Mouse (Mus musculus) layer of hippocampus, adult 9-11 months (tissue): ENCODE data around the gene Npvf.

ENCODE experiments used
- DNase-seq: peaks from one replicate; pipeline ENCODE4 v3.0.0; 2022

Gene Npvf

DNA sequence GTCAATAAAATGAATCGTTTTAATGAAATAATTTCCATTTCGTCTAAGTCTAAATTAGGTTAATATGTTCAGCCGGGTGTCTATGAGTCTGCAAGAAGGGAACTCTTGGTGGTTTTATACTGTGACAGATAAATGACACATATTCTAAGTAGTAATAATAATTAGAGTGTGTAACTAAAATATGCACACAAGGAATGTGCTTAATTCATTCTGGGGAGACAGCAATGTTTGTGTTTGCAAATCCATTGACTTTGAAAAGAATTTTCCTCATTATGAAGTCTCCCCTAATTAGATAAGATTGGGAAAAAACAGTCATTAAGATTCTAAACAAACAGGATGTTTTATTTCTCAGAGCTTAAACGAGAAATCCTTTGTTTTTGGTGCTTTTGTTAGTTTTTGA lies at the start of gene Npvf:
Gene Npvf (minus strand): TSS at position 84 of the 400 bp plus-strand sequence.
- no peak for DNase-seq

DNA sequence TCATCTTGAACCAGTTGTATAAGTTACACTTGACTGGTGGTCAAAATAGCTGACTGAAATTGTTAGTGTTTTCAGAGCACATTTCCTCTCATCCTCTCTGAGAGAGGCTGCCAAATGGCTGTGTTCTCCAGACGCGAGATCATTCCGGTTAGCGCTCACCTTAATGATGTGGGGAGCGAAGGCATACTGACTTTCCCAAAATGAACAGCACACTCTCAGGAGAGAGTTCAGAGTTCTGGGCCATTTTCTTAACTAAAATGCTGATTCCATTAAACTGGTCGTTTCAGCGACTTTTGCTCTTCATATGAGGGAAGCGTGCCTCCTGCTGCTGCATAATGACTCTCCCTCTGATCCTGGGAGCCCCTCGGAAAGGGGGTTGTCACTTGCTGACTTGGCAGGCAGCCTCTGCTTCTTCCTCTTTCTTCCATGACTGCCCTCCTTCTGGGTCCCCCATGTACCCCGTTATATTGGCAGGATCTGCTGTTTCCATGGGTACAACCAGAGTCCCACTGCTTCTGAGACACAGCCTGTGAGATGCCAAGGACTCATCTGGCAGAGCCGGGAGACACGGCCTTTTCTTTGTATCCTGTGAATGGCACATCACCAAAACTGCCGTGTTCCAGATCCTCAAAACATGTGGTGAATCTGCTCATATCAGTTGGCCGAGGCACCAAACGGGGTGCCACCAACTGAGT lies 35.0 kb upstream of the Npvf start:
- peak; percentile 12 for DNase-seq

DNA sequence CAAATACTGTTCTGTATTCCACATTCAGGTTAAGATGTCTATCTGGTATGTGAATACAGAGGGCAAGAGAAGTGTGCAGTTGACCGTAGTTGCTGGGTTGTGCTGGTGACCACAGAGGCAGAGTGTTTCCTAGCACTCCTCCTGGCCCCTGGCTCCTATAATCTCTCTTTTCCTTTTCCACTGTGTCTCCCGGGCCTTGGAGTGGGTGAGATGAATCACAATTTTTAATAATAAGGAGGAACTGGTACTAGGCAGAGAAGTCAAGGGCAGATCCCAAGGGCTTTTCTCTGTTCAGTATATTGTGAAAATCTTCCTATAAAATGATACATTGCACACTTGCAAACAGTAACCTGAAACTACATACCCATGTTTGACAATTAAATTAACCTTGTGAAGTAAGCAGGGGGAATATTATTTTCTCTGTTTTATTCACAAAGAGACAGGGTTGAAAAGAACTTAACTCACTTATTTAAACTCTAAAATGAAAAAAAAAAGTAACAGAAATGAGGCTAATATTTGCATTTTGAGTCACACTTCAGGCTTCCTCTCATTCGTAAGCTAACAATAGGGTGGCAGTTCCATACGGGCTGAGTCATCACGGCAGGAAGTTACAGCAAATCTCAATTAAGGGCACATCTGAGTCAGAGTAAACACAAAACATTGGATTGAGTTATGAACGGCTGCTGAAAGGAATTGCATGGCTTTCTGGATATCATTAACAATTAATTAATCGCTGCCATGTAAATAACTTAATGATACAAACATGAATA lies 30.6 kb upstream of the Npvf start:
- peak; percentile 55 for DNase-seq

DNA sequence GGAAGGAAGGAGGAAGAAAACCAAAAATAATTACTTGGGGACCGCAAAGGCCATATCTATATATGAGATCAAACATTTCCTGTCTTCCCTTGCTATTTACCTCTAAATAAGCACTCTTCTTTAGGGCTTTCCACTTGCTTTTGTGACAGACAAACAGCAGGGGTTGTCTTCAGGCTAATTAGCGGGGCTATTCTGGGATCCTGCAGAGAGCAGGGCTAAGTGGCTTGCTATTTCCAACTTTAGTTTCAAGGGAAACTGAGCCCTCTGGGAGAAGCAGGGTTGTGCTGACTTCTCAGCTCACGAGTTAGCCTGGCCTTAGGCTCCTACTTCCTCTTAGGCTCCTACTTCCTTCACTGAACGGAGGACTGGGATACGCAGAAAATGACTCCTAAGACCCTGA lies 27.3 kb upstream of the Npvf start:
- DNase-seq, result no peak

DNA sequence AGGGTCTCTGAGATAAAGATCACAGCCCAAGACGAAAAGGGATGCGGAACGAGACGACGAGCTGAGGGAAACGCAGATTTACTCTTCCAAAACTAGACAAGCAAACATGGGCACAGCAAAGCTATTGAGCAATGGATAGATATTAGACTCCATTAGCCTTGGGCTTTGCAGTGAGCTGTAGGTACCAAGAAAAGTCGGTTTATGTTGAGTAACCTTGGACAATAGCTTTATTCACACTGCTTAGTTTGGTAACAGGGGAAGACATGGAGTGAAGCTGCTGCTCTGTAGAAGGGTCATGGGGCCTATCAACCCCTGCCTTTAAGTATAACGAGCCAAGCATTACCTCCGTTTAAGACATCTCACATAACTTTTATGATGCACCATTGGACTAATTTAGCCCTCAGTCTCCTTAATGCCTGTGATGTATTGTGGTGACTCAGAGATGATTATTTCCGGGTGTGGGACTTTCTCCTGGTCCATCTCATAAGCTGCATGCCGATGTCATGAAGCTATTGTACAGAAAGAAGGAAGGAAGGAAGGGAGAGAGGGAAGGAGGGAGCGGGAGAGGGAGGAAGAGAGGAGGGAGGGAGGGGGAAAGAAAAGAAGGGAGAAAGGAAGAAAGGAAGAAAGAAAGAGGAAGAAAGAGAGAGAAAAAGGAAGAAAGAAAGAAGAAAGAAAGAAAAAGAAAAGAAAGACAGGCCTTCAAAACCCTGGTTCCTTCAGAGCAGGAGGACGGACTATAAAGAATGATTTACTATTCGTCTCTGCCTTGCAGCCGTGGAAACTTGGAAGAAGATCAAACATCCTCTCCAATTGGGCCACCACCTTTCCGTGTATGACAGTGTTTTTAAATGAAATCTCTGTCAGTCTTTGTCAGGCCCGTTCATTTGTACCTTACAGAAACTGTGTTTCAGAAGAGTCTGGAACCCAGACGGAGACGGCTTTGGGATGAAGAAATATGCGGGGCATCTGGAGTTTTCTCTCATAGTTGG lies 26.3 kb upstream of the Npvf start:
- DNase-seq, result no peak

DNA sequence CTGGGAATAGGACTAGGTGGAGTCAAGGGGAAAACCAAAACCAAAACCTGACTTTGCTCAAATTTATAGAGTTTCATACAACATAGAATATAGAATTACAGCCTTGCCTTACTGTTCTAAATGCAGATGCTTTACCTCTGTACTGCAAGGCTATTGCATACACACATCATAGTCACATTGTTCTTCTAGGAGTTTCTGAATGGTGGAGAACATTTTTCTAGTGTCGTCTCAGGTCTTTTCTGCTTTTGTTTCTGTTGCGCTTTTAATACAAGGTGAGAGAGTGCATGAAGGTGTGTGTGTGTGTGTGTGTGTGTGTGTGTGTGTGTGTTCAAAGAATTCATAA lies 25.2 kb upstream of the Npvf start:
- no peak for DNase-seq

DNA sequence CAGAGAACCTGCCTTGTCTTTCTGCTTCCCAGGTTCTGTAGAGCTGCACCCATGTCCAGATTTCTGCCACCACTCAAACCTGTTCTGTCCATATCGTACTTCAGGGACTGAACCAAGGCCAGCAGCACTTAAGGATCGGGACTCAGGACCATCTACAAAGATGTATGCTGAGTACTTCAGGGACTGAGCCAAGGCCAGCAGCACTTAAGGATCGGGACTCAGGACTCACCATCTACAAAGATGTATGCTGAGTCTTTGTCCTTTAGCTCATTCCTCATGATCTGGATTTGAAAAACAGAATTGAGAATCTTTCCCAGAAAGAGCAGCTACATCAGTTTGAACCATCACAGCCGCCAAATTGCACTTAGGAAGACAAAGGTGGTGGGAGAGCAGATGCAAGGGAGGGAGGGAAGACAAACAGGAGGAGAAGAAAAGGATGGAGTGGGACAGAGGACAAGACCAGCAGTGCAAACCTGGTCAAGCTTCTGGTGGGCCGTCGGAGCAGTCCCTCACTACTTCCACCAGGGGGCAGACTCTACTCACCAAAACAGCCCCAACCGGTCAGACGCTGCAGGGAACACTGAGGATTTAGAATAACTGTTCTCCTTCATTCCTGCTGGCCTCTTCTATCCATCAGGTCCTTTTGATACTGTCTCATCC lies 24.7 kb upstream of the Npvf start:
- peak; percentile 67 for DNase-seq

DNA sequence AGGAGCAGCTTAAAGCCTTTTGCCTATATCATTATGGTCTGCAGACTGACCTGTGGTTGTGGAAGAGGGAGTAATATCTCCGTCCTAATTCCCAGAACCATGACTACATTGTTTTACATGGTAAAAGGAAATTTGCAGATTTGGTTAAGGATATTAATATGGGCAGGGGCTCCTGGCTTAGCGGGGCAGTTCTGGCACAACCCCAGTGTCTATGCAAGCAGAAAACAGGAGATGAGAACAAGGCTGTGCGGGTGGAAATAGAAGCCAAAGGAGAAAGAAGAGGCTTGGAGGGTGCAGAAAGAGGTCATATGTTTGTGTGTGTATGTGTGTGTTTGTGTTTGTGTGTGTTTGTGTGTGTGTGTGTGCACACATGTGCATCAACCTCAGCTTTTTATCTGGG lies 17.0 kb upstream of the Npvf start:
- no peak for DNase-seq

DNA sequence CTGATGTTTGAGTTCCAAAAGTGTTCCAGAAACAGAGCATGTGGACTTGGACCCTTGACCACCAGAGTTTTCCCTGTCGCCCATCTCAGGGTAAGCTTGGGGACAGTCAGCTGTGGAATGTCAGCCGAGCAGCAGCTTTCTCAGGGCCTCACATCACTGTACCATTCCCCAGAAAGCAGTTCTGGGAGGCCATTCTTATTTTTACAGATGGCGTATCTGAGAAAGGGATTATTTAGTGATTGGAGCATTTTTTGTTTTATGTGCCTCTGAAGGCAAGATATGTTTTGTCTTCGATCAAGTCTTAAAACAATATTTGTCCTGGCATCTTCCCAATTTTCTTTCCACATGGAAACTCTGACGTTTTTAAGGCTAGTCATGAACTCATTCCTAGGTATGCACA lies 12.7 kb upstream of the Npvf start:
- no peak for DNase-seq

DNA sequence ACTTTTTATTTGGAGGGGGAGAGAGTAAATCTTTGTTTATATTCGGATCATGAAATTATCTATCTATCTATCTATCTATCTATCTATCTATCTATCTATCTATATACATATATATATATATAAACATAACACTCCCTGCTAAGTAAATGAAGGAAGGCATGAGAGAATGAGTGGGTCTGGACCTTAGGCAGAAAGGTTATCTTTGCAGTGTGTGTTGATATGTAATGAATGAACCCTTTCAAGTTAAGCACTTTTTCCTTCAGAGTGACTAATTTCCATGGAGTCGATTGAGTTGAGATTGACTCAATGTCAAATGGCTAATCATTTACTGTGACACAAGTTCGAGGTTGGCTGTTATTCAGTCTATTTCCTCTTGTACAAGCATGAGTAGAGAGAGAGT lies 10.8 kb upstream of the Npvf start:
- DNase-seq, result no peak

DNA sequence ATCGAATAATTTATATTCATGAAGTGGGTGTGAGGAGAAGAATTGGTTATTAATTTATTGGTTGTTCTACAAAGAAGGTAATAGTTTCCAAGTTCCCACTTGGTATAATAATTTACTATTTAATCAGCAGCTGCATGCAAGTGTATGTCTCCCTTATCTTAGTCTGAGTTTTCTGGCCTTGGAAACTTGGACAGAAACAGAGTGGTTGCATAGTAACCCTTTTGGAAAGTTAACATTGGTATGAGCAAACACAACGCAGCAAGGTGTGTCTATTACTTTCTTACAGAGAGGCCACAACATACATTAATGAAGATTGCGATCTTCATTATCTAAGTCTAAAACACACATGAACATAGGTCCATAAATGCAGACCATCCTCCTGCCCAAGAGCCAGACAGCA lies 10.0 kb upstream of the Npvf start:
- DNase-seq, result no peak

DNA sequence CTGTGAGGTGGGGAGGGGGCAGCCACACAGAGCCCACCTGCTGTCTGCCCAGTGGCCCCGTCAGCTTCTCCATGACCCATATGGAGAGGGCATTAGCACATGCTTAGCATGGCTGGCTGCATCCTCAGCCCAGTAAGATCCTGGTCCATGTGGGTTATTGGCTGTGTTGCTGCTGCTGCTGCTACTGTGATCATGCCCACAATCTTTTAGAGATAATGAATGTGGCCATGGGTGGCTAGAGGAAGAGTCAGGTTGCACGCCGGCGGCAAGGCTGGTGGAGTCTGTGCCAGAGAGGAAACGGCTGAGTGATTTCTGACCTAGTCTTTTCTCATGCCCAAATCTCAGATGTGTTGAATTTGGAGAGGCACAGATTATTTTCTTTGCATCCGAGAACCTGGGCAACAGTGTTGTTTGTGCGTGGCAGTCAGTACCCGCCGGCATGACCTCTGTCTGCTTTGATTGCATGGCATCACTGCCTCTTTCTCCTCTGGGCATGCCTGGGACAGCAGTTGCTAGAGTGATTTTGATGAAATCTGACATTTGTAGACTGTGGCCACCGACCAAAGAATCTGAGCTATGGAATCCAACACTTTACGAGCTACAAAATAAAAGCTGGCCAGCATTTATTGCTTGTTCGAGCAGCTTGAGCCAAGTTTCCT lies 8.8 kb upstream of the Npvf start:
- no peak for DNase-seq

DNA sequence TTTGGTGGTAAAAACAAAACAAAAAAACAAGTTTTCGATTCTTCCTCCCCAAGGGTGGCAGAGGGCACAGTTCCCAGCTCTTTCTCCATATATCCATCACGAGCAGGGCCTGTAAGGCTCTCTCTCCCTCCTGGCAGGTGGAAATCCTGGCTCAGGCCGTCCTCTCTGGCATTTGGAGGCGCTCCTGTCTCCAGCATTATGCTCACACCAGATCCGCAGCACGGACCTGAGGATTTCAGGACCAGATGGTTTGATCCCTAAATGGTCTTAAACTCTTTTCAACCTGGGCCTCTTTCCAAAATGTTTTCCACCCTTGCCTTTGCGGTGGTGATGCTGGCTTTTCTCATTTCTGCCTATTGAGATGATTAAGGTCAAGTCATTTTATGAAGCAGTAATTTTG lies 7.5 kb upstream of the Npvf start:
- no peak for DNase-seq

DNA sequence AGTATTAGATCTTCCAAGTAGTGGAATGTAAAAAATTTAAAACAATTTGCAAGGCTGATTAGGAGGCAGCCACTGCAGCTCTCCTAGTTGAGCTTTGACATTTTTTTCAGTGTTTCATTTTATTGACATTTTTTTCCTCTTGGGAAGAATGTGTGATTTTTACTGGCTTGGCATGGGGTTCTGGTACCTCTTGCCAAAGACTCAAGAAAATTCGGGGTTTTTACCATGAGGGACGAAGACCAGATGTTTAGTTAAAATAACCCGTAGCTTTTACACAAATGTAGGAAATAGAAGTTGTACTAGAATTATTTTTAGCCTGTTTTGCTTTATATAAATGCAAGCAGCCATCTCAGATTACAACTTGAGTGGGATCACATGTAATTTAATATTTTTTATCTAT lies 4.2 kb upstream of the Npvf start:
- no peak for DNase-seq

DNA sequence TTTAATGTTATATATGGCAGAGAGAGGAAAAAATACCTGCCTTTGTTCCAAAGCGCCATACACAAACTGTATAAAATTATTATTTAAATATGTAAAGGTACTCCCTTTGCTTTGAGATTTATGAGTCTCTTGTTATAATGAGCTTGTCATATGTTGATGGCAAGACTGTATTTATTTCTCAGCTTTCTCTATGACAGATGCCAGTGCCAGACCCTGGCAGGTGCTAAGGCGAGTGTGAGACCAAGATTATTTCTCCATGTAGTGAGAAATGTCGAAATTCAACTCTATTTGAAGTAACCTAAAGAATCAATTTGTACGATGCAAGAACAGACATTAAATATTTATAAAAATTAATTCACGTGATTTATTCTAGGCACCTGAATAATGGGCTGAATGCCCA lies 3.8 kb upstream of the Npvf start:
- DNase-seq, result no peak

DNA sequence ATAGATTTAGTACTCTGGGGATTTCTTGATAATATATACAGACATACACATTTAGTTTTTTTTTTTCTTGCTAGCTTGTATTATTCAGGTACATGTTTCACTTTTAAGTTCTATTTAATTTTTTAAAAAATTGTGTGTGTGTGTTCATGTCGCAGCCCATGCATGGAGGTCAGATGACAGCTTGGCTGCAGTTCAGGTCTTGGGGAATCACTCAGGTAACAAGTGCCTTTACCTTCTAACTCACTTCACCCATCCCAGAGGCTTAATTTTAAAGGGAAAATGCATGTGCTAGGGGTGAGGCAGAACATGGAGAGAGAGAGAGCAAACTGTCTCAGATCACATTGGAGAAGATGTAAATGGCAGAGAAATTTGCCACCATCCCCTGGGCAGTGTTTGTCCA lies 2.2 kb upstream of the Npvf start:
- no peak for DNase-seq

DNA sequence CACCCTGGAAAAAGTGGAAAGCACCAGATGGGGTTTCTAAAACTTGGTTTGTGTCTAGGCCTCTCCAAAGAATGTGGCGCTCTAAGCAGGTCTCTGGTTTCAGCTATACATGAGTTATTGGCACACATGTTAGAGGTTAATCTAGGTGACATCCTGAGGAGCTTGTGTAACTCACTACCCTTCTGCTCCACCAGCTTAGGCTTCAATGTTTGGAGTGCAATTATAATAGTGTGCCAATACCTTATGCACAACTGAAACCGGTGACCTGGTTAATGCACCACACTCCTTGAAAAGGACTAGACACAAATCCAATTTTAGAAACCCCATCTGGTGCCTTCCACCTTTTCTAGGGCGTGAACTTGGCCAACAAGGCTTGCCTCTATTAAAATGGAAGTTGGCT lies 1.7 kb upstream of the Npvf start:
- DNase-seq, result no peak

DNA sequence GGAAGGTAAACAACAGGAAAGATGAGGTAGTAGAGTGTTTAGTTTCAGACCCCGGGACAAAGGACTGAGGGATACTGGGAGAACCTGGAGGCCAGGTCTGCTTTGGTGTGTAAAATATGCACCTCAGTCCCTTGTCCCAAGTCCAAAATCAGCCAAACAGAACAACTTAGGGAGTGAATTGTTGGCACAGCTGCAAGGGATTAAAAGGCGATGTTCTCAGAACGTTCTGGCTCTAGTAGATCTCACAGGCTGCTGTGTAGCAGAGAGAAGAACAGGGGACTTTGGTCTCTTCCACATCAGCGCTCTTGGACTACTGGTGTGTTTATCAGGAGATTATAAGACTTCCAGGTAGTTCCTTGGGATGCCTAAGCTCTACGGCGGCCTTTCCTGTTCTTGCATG lies 6.6 kb downstream of the Npvf start:
- no peak for DNase-seq

DNA sequence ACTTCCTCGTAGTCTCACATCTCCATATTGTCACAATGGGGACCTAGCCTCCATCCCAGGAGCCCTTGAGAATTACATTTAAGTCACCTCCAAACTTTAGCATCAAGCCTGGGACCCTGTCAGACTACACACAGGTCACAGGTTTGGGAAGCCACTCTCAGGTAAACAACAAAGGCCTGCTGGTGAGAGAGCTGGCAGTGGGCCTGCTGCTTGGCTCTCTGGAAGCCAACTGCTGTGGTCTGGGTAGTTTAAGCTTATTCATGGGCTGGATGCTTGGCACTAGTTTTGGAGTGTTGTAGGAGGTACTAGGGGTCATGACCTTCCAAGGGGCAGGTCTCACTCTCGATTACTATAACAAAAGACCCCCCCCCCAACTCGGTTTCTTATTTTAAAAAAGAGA lies 7.6 kb downstream of the Npvf start:
- no peak for DNase-seq

DNA sequence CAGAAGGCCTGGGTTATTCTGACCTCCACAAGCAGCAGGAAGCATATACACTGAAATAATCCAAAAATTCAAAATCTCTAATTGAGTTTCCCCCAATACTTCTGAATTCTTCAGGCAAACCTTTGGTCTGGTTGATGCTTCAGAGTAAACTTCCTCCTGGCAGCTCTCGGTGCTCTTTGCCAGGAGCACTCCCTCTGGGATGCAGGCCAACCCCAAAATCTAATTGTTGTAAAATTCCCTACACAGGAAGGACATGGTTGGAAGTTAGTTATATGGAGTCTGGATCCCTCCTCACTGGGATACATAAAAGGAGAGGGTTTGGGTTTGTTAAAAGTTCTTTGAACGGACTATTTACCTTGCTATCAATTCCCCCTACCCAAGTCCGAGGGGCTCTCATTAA lies 9.5 kb downstream of the Npvf start:
- DNase-seq, result no peak

DNA sequence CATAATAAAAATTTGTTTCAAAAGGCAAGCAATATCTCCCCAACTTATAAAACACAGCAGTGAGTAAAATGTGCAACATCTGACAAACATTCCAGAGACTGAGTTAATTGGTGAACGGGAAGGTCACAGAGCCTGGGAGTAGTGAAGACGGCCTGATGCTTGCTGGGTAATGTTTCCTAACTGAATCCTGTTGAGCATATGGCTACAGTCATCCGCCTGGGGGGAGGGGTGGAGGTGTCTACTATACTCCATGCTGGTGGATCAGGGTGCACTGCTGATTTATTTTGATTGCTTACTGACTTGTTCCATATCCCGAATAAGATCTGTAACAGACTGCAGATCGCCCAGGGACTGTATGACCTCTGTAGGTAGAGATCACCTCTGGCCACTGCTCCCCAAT lies 12.3 kb downstream of the Npvf start:
- DNase-seq, result no peak

DNA sequence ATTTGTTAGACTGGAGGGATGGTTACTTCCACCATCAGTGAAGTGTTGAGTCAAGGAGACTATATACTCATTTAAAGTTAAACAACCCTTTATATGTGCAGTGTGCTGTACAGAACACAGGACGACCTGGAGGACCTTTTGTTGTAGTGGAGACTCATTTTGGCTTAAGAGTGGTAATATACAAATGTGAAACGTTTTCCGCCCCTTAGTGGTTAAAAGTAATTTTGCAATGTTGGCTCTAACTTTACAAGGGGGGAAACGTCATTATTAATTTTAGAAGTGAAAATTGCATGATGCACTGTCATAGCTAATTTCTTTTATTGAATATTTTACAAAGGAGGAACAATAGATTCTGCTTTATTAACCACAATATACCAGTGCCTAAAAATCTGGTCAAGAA lies 13.9 kb downstream of the Npvf start:
- no peak for DNase-seq

DNA sequence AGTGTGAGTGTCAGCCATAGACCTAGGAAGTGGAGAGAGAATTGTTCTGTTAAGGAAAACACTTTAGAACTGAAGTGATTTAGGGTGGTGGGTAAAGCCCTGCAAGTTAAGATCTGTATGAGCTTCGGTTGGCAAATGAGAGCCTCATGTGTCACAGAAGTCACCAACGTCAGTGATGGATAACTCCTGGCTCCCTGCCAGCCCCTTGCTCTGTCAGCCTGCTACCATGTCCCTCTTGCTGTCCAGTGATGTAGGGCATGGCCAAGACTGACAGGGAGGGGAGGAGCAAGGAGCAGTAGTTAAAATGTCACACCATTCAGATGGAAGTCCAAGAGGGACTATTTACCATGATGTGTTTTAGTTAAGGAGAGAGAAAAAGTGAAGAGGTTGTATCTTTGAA lies 14.6 kb downstream of the Npvf start:
- DNase-seq, result no peak
